Mouse (Mus musculus) spleen, adult 2 months (tissue): ENCODE measurements around the gene B3gat3.

ENCODE experiments used
- CTCF ChIP-seq: fragments of 200-500 bp; IDR thresholded peaks from 2 replicates; pipeline ENCODE4 v1.5.1; 2011; ENCODE audit warnings: mild to moderate bottlenecking, inconsistent platforms; ENCODE audit not compliant: insufficient read depth, insufficient read length, insufficient replicate concordance; ENCODE audit errors: extremely low read depth
- POLR2A ChIP-seq: fragments of 200-500 bp; IDR thresholded peaks from 2 replicates; pipeline ENCODE4 v1.6.1; 2011; ENCODE audit warnings: low read depth, low read length, inconsistent platforms

DNA sequence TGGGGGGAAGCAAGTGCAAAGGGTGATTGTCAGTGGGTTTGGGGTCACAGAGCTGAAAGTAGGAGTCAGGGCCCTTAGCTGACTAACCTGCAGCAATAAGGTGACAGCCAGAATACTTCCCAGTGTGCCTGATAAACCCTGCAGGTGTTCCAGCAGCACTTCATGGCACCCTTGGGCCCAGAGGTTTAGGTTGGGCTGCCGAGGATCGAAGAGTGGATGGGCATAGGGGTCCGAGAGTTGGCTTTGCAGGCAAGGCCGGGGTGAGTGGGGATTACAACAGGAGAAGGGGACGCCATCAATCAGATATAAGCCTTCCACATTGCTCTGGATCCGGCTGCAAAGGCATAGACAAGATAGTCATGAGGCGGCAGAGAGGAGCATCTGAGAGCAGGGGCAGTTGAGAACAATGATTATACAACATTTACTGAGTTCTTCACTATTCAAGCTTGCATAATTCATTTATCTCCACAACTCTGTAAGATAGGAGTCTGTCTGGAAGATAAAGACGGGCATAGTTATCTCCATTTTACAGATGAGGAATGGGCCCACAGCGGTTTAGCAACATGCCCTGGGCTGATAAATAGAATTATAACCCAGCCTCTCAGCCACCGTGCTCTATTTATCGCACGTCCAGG is 7.8 kb downstream of the B3gat3 start:
- TF ChIP-seq CTCF (no peak), POLR2A (no peak)
